Mouse (Mus musculus): ENCODE data around the gene Vps53. TPM values are rescaled to one million over a fixed set of nuclear protein-coding genes. Genes with fewer than 3 reads are reported as not detected.
"Not testable (repeated sequence)": the region's sequence is repeated elsewhere in the genome, so short reads cannot be mapped to it uniquely, and the experiment has no call there.

Gene Vps53
- 40.1 and 40.9 TPM in 2 replicates for polyA plus RNA-seq (2011; ENCODE audit: insufficient read length, low read depth, missing spikeins)

GRCm38 (mm10) chr11:76179495-76180145, at the start of gene Vps53, which contains the start of gene Fam57a:
Gene Vps53, minus strand, starts transcription at chr11:76179647.
Gene Fam57a, plus strand, starts transcription at chr11:76179671.
- TF ChIP-seq CTCF (IDR thresholded peaks at IDR 0.05; ENCODE audit: borderline replicate concordance, insufficient read depth, low read length) (no peak), POLR2A (IDR thresholded peaks at IDR 0.05; ENCODE audit: low read depth, low read length) (peak; percentile 62)
- Histone ChIP-seq H3K4me3 (ENCODE audit: insufficient read depth, low read length) (peak within 1 kb of the TSS; percentile 78), H3K4me1 (ENCODE audit: control insufficient read depth, insufficient read depth, low read length) (no peaks in the 10 kb centered on the region), H3K27ac (ENCODE audit: insufficient read depth, low read length) (no peak within 1 kb of the TSS)

- Histone ChIP-seq H3K27ac (ENCODE audit: insufficient read depth, low read length) (no peak overlapping the region), H3K4me1 (ENCODE audit: control insufficient read depth, insufficient read depth, low read length) (no peaks in the 10 kb centered on the region), H3K4me3 (ENCODE audit: insufficient read depth, low read length) (no peak overlapping the region)
- TF ChIP-seq CTCF (IDR thresholded peaks at IDR 0.05; ENCODE audit: borderline replicate concordance, insufficient read depth, low read length) (no peak), POLR2A (IDR thresholded peaks at IDR 0.05; ENCODE audit: low read depth, low read length) (no peak)
Observed at GRCm38 (mm10) chr11:76225051-76225450, 45.6 kb upstream of the Vps53 start.

GRCm38 (mm10) chr11:76224631-76225030, 45.2 kb upstream of the Vps53 start:
- no peak for TF ChIP-seq CTCF (IDR thresholded peaks at IDR 0.05; ENCODE audit: borderline replicate concordance, insufficient read depth, low read length)
- no peak for TF ChIP-seq POLR2A (IDR thresholded peaks at IDR 0.05; ENCODE audit: low read depth, low read length)
- no peak overlapping the region for H3K4me3 ChIP-seq (ENCODE audit: insufficient read depth, low read length)
- H3K4me1 ChIP-seq (ENCODE audit: control insufficient read depth, insufficient read depth, low read length) = no peaks in the 10 kb centered on the region
- no peak overlapping the region for H3K27ac ChIP-seq (ENCODE audit: insufficient read depth, low read length)

GRCm38 (mm10) chr11:76217390-76217800, 37.9 kb upstream of the Vps53 start, which contains the start of the genes Dbil5 and Gemin4:
Gene Dbil5, plus strand, starts transcription at chr11:76217608.
Gene Gemin4, minus strand, starts transcription at chr11:76217664.
- H3K4me1 ChIP-seq (ENCODE audit: control insufficient read depth, insufficient read depth, low read length) = no peaks in the 10 kb centered on the region
- peak within 1 kb of the TSS; percentile 81 for H3K4me3 ChIP-seq (ENCODE audit: insufficient read depth, low read length)
- TF ChIP-seq POLR2A (IDR thresholded peaks at IDR 0.05; ENCODE audit: low read depth, low read length) (peak; percentile 88), CTCF (IDR thresholded peaks at IDR 0.05; ENCODE audit: borderline replicate concordance, insufficient read depth, low read length) (peak; percentile 99)
- peak within 1 kb of the TSS; percentile 48 for H3K27ac ChIP-seq (ENCODE audit: insufficient read depth, low read length)

- TF ChIP-seq CTCF (IDR thresholded peaks at IDR 0.05; ENCODE audit: borderline replicate concordance, insufficient read depth, low read length) (no peak), POLR2A (IDR thresholded peaks at IDR 0.05; ENCODE audit: low read depth, low read length) (no peak)
- Histone ChIP-seq H3K27ac (ENCODE audit: insufficient read depth, low read length) (peak overlapping the region; percentile 48), H3K4me1 (ENCODE audit: control insufficient read depth, insufficient read depth, low read length) (no peaks in the 10 kb centered on the region)
Observed at GRCm38 (mm10) chr11:76216681-76217389, 37.4 kb upstream of the Vps53 start.

GRCm38 (mm10) chr11:76216049-76216540, 36.6 kb upstream of the Vps53 start:
- TF ChIP-seq CTCF (IDR thresholded peaks at IDR 0.05; ENCODE audit: borderline replicate concordance, insufficient read depth, low read length) (no peak), POLR2A (IDR thresholded peaks at IDR 0.05; ENCODE audit: low read depth, low read length) (no peak)
- peak overlapping the region; percentile 81 for H3K4me3 ChIP-seq (ENCODE audit: insufficient read depth, low read length)
- no peaks in the 10 kb centered on the region for H3K4me1 ChIP-seq (ENCODE audit: control insufficient read depth, insufficient read depth, low read length)
- no peak overlapping the region for H3K27ac ChIP-seq (ENCODE audit: insufficient read depth, low read length)

More at GRCm38 (mm10) chr11:76216681-76217389, 37.4 kb upstream of the Vps53 start:
- peak overlapping the region; percentile 81 for H3K4me3 ChIP-seq (ENCODE audit: insufficient read depth, low read length)

- Histone ChIP-seq H3K4me1 (ENCODE audit: control insufficient read depth, insufficient read depth, low read length) (no peaks in the 10 kb centered on the region), H3K4me3 (ENCODE audit: insufficient read depth, low read length) (no peak overlapping the region), H3K27ac (ENCODE audit: insufficient read depth, low read length) (no peak overlapping the region)
- TF ChIP-seq POLR2A (IDR thresholded peaks at IDR 0.05; ENCODE audit: low read depth, low read length) = no peak
- no peak for TF ChIP-seq CTCF (IDR thresholded peaks at IDR 0.05; ENCODE audit: borderline replicate concordance, insufficient read depth, low read length)
Observed at GRCm38 (mm10) chr11:76215011-76215410, 35.6 kb upstream of the Vps53 start.

- no peak for TF ChIP-seq POLR2A (IDR thresholded peaks at IDR 0.05; ENCODE audit: low read depth, low read length)
- TF ChIP-seq CTCF (IDR thresholded peaks at IDR 0.05; ENCODE audit: borderline replicate concordance, insufficient read depth, low read length) = no peak
- no peaks in the 10 kb centered on the region for H3K4me1 ChIP-seq (ENCODE audit: control insufficient read depth, insufficient read depth, low read length)
- H3K27ac ChIP-seq (ENCODE audit: insufficient read depth, low read length) = no peak overlapping the region
- H3K4me3 ChIP-seq (ENCODE audit: insufficient read depth, low read length) = no peak overlapping the region
Observed at GRCm38 (mm10) chr11:76213841-76214240, 34.4 kb upstream of the Vps53 start.

GRCm38 (mm10) chr11:76211595-76211994, 32.1 kb upstream of the Vps53 start:
- H3K27ac ChIP-seq (ENCODE audit: insufficient read depth, low read length); H3K4me1 ChIP-seq (ENCODE audit: control insufficient read depth, insufficient read depth, low read length); H3K4me3 ChIP-seq (ENCODE audit: insufficient read depth, low read length): not testable (repeated sequence)
